Mouse (Mus musculus): ENCODE data around the gene Ptk7.

Gene Ptk7

DNA sequence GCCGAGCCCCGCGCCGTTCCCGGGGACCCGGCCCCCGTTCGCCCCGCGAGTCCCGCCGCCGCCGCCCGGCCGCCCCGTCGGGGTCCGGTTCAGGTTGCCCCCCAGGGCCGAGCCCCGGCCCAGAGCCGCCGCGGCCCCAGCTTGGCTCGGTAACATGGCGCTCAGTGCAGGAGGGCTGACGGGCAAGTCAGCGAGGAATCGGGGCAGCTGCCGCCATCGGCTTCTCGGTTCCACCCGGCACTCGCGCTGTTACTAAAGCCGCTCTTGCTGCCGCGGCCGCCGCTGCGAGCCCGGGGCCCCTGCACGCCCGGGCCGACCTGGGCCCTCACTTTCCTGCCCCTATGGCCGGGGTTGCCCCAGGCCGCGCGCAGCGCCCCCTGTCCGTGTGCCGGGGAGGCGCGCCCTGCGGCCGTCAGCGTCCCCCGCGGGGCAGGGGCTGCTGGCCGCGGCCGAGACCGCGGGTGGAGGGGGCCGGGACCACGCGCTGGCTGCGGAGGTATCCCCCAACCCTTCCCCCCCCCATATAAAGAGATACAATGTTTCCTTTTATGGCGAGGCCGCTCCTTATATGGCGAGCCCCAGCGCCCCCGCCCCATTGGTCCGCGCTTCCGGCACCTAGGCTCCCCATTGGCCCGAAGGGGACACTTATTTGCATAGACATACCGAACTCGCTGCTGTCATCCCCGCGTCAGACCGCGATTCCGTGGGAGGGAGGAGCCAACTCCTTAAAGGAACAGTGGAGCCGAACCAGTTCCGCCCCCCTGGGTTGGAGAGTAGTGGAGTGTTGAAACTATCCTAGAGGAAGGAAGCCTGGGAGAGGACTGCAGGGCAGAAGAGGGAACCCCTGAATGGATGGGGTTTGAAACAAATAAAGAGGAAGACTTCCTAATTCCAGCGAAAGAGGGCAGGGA, 73.4 kb downstream of the Ptk7 start, which contains the start of gene Srf:
Gene Srf, minus strand, starts transcription at position 503 of the 911 bp plus-strand sequence.
- peak; percentile 97 for DNase-seq (ENCODE audit: low read depth)

GRCm38 (mm10) chr17:46554977-46555672, 74.2 kb downstream of the Ptk7 start:
- peak; percentile 64 for DNase-seq (ENCODE audit: low read depth)

GRCm38 (mm10) chr17:46554646-46554976, 74.7 kb downstream of the Ptk7 start:
- no peak for DNase-seq (ENCODE audit: low read depth)

GRCm38 (mm10) chr17:46553926-46554325, 75.4 kb downstream of the Ptk7 start:
- no peak for DNase-seq (ENCODE audit: low read depth)

DNA sequence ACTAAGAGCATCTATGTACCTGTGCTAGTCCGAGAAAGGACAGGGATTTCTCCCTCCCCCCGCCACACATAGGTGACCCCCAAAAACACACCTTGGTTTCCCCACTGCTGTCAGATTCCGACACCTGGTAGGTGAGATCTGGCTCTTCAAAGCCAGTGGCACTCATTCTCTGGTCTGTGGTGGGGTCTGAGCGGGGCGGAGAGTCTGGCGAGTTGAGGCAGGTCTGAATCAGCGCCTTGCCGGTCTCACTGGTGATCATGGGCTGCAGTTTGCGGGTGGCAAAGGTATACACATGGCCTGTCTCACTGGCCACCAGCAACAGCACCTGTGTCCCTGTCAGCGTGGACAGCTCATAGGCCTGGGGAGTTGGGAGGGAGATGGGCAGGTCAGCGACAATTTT, 75.8 kb downstream of the Ptk7 start:
- no peak for DNase-seq (ENCODE audit: low read depth)

GRCm38 (mm10) chr17:46552841-46553423, 76.4 kb downstream of the Ptk7 start:
- peak; percentile 64 for DNase-seq (ENCODE audit: low read depth)

- no peak for DNase-seq (ENCODE audit: low read depth)
Measured at GRCm38 (mm10) chr17:46552151-46552550, 77.2 kb downstream of the Ptk7 start.

DNA sequence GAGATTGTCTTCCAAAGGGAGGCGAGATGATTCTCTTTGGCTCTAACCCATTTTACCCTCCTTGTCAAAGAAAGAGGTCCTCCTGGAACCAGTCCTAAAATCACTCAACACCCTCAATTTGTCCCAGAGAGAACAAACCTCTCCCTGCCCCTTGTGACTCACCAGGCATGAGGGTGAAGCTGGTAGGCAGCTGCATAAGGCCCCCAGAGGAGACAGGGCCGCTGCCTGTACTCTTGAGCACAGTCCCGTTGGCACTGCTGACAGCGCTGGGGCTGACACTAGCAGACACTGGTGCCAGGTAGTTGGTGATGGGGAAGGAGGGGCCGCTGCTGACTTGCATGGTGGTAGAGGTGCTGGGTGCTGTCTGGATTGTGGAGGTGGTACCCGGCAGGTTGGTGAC, 77.9 kb downstream of the Ptk7 start:
- no peak for DNase-seq (ENCODE audit: low read depth)

- no peak for DNase-seq (ENCODE audit: low read depth)
Measured at GRCm38 (mm10) chr17:46550904-46551303, 78.4 kb downstream of the Ptk7 start.

- no peak for DNase-seq (ENCODE audit: low read depth)
Measured at GRCm38 (mm10) chr17:46549642-46550041, 79.7 kb downstream of the Ptk7 start.

GRCm38 (mm10) chr17:46549193-46549592, 80.1 kb downstream of the Ptk7 start:
- peak; percentile 66 for DNase-seq (ENCODE audit: low read depth)

DNA sequence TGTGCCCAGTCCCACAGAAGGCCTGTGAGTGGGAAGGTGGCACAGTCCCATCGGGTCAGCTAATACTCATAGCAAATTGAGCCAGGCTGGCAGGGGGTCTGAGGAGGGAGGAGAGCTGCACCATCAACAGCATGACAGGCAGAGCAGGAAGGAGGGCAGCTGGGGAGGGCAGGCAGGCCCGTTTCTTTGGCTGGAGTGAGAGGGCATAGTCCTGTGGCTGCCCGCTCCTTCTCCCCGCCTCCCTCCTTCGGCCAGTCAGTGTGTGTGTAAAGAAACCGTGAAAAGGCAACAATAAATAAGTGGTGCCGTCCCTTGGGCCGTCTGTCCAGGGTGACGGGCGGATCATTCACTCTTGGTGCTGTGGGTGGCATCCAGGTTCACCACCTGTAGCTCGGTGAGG, 80.6 kb downstream of the Ptk7 start:
- no peak for DNase-seq (ENCODE audit: low read depth)

- DNase-seq (ENCODE audit: low read depth): no peak
Measured at GRCm38 (mm10) chr17:46547923-46548322, 81.4 kb downstream of the Ptk7 start.

- DNase-seq (ENCODE audit: low read depth): no peak
Measured at GRCm38 (mm10) chr17:46546995-46547394, 82.3 kb downstream of the Ptk7 start.

DNA sequence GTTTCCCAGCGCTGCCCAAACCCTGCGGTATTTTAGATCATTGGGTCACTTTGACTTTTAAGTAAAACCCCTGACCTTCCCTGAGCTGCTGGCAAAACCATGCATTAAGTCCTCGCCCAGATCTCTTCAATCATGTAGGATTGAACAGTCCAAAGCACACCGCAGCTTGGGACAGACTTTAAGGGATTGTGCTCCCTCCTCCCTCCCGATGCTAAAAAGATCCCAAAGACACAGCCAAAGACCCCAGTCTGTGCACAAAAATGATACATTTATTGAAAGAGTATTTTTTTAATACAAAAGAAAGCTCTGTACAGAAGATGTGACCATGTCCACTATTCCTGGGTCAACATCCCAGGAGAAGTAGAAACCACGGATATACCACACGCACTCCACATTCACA, 82.7 kb downstream of the Ptk7 start:
- no peak for DNase-seq (ENCODE audit: low read depth)

- peak; percentile 54 for DNase-seq (ENCODE audit: low read depth)
Measured at GRCm38 (mm10) chr17:46545813-46546564, 83.3 kb downstream of the Ptk7 start, which contains the start of gene Cul9. Gene Cul9 (minus strand): TSS chr17:46546388.

- DNase-seq (ENCODE audit: low read depth): no peak
Measured at GRCm38 (mm10) chr17:46543661-46544060, 85.6 kb downstream of the Ptk7 start.

DNA sequence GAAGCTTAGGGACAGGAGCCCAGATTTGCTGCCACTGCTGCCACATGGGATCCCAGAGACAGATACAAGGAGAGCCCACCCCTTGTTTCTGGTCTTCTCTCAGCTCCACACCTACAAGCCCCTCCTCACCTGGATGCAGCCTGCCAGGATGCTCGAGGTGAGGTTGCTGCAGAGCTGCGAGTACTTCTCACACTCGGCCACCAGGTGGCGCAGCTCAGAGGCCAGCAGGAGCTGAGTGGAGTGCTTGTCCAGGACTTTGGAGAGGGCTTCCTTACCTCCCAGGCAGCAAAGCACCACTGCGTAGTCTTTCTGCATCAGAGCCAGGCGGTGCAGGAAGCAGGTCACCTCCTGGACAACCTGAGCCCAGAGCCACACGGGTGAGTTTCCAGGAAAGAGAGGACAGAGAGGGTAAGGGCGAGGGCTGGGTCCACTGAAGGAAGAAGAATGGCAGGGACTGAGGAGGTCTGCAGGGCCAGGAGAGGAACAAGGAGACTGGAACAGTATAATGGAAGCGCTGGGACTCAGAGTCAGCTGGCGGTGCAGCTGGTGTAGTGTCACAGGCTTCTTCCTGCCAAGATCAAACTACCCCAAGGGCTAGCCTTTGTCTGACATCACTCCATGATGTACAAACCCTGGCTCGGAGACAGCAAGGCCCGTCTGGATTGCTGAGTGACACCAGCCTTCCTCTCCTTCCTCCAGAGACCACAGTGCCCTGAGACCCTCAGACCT, 103.6 kb downstream of the Ptk7 start:
- peak; percentile 80 for DNase-seq (ENCODE audit: low read depth)

DNA sequence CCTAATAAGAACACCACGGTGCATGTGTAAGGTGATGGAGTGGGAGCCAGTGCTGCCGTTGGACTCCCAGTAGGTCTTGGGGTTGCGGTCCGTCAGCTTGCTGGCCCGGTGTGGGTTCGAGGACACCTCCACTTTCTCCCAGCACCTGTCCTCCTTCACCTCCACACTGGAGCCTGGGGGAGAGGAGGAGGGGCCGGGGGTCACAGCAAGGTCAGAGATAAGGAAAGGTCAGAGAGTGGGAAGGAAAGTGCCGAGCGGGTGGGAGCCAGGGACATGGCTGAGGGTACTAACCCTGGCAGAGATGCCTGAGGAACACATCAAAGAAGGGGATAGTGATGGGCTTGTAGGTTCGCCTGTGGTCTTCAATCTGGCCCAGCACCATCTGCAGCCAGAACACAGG, 104.2 kb downstream of the Ptk7 start:
- DNase-seq (ENCODE audit: low read depth): no peak

DNA sequence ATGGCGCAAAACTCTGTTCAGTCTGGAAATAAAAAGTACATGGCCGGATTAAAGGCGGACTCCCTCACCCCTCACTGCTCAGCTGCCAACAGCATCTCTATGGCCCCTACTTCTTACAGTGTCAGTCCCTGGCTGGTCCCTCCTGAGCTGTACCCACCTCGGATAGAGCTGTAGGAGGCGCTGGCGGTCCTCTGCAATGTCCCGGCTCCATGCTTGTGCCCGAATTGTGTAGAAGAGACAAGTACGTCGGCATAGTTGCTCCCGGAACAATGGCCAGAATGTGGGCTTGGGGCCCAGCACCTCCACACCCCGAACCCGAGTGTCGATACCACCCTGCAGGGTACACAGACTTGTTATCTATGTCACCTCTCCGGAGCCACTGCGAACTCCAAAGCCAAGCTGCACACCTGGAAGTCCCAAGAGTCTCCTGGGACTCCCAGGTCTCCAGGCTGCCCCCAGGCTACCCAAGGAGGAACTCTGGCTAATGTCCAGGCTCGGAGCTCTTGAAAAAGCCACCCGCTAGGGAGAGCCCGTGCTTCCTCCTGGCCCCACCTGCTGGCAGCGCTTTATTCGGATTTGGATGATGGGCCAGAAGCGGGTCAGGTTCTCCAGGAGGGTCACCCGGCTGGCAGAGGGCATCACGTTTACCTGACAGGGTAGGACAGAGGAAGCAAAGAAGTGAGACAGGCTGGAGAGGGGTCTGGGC, 107.2 kb downstream of the Ptk7 start:
- no peak for DNase-seq (ENCODE audit: low read depth)

GRCm38 (mm10) chr17:46521174-46521573, 108.1 kb downstream of the Ptk7 start:
- no peak for DNase-seq (ENCODE audit: low read depth)

Data from naive thymus-derived CD4-positive, alpha-beta T cell, adult 2 months (primary cell).